Mouse (Mus musculus) layer of hippocampus, adult 9-10 months (tissue): Measurements from ENCODE around the gene March8.
"Not testable (repeated sequence)": the region's sequence is repeated elsewhere in the genome, so short reads cannot be mapped to it uniquely, and the experiment has no call there.

Experiments used
- DNase-seq: peaks from one replicate; pipeline ENCODE4 v3.0.0; 2022; ENCODE audit warnings: low spot score

The March8 gene

GRCm38 (mm10) chr6:116337835-116338501, at the start of gene March8:
TSS of gene March8 (plus strand) at chr6:116338024.
- peak; percentile 52 for DNase-seq

GRCm38 (mm10) chr6:116311411-116311810, 26.4 kb upstream of the March8 start:
- DNase-seq, result no peak

- no peak for DNase-seq
Measured at GRCm38 (mm10) chr6:116319259-116319658, 18.6 kb upstream of the March8 start.

- DNase-seq, result no peak
Measured at GRCm38 (mm10) chr6:116326641-116327040, 11.2 kb upstream of the March8 start.

GRCm38 (mm10) chr6:116331396-116331795, 6.4 kb upstream of the March8 start:
- no peak for DNase-seq

GRCm38 (mm10) chr6:116337466-116337834, 374 bp upstream of the March8 start:
- DNase-seq, result no peak

- no peak for DNase-seq
Measured at GRCm38 (mm10) chr6:116338520-116338919, 696 bp downstream of the March8 start.

- DNase-seq, result no peak
Measured at GRCm38 (mm10) chr6:116339088-116339487, 1.3 kb downstream of the March8 start.

GRCm38 (mm10) chr6:116340521-116340920, 2.7 kb downstream of the March8 start:
- no peak for DNase-seq

- no peak for DNase-seq
Measured at GRCm38 (mm10) chr6:116347953-116348352, 10.1 kb downstream of the March8 start.

- DNase-seq, result no peak
Measured at GRCm38 (mm10) chr6:116349997-116350396, 12.2 kb downstream of the March8 start.

GRCm38 (mm10) chr6:116350643-116351042, 12.8 kb downstream of the March8 start:
- no peak for DNase-seq

GRCm38 (mm10) chr6:116351534-116351933, 13.7 kb downstream of the March8 start:
- DNase-seq, result no peak

GRCm38 (mm10) chr6:116353428-116353827, 15.6 kb downstream of the March8 start:
- no peak for DNase-seq

- DNase-seq, result not testable (repeated sequence)
Measured at GRCm38 (mm10) chr6:116356311-116356947, 18.6 kb downstream of the March8 start.

GRCm38 (mm10) chr6:116356948-116357325, 19.1 kb downstream of the March8 start:
- no peak for DNase-seq

GRCm38 (mm10) chr6:116358056-116358455, 20.2 kb downstream of the March8 start:
- DNase-seq, result no peak

- no peak for DNase-seq
Measured at GRCm38 (mm10) chr6:116359256-116359655, 21.4 kb downstream of the March8 start.

GRCm38 (mm10) chr6:116361463-116361862, 23.6 kb downstream of the March8 start:
- DNase-seq, result no peak

GRCm38 (mm10) chr6:116361993-116362392, 24.2 kb downstream of the March8 start:
- DNase-seq, result no peak

GRCm38 (mm10) chr6:116367971-116368370, 30.1 kb downstream of the March8 start:
- no peak for DNase-seq

GRCm38 (mm10) chr6:116369811-116370210, 32.0 kb downstream of the March8 start:
- no peak for DNase-seq

- no peak for DNase-seq
Measured at GRCm38 (mm10) chr6:116370216-116370976, 32.6 kb downstream of the March8 start.
